Mouse (Mus musculus) gastrocnemius, postnatal 25 days (tissue): ENCODE results near the gene Hes6. TPM values are rescaled to one million over a fixed set of nuclear protein-coding genes. Genes with fewer than 3 reads are reported as not detected.
A peak's percentile ranks its signal among the peaks of the same experiment; 100 is the strongest.

Experiments
- DNase-seq: peaks from one replicate; pipeline ENCODE4 v3.0.0; 2022
- long read RNA-seq, 2 experiments: library from polyadenylated mRNA; stranded (forward); transcript quantifications; one replicate each; pipeline ENCODE4 v2.0.0; 2021
- total RNA-seq, 2 experiments: library from RNA; stranded (reverse); gene quantifications; 1 replicate in 1 of 2; 2 replicates in 1 of 2; pipeline ENCODE4 v1.2.3; 2021

The Hes6 gene
- 1 to 10 TPM; 6.9 to 8.6 TPM for total RNA-seq
- long read RNA-seq, experiment 1, transcript Hes6-201 (4 exons, 1,335 nt) = major isoform, 21 of 28 reads
- long read RNA-seq, experiment 1, partial matches to known transcripts = 0 of 28 reads
- long read RNA-seq, experiment 1, other reads (novel, unspliced or antisense) = 7 of 28 reads
- long read RNA-seq, experiment 2, transcript Hes6-201 (4 exons, 1,335 nt) = major isoform, 12 of 15 reads
- long read RNA-seq, experiment 2, partial matches to known transcripts = 0 of 15 reads
- long read RNA-seq, experiment 2, other reads (novel, unspliced or antisense) = 1 of 15 reads

DNA sequence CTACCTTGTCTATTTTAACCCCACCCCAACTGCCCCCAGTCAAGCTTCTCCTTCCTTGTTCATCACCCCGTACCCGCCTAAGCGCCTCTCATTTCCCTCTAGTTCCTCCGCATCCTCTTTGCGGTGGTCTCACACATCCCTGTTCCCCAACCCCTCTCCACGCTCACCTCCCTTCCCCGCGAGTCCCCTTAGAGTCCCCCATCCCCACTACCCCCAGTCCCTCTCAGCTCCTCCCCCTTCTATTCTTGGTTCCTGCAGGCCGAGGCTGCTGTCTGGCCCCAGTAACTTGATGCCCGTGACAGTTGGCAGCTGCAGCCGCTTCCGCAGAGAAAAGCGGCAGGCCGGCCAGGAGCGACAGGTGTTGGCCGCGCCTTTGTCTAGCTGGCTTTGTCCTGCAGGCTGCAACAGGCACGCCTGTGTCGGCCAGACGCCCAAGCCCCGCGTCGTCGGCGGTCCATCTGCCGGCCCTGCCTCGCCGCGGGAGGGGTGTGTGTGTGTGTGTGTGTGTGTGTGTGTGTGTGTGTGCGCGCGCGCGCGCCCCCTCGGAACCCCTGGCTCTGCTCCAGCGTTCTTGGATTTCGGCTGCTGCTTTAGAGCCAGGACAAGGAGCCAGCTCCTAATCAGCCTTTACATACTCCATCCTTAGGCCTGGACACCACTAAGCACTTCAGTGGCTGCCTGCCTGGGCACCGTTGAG is at the start of gene Hes6:
Hes6 (minus strand) TSS at position 141 of the 697 bp plus-strand sequence.
- peak; percentile 88 for DNase-seq

DNA sequence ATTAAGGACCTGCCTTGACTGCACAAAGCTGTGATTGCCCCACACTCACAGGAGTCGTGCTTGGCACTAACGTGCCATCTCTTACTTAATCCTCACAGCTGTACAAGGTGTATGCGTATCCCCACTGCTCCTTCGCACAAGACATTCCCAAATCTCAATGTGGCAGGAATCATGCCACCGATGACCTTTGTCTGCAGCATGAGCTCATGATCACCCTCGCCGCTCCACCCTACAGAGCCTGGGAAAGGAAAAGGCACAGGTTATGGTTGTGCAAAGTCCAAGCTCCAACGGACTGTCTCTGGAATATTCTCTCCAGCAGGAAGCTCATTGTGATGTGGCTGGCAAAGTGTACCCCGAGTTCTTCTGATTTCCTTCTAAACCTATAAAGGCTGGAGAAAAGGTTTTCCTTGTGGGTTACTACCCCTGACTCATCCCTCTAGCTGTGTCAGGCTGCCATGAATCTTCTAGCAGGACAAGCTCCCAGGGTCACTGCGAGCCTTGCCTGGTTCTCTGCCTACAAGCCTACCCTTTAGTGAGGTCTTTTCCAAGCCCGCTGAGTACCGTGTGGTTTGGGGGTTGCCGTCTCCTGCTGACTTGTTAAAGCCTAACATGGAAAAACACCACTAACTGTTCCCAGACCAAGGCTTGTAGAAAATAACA is 49.6 kb upstream of the Hes6 start:
- no peak for DNase-seq

DNA sequence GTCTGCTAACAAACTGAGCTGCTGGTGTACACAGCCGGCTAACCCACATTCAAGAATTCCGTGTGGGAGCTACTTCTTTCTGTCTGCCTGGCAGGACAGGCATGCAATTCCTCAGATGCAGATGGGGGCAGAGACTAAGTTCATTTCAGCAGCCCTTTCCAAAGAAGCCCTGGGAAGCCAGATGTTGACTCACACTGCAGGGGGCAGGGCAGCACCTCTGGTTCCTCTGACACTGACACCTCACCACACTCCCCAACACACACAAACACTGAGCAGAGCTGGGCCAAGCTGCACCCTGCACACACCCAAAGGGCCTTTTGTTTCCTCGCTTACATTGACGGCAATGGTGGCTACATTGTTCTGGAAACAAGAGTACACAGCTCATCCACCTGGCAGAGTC is 46.7 kb upstream of the Hes6 start:
- no peak for DNase-seq

DNA sequence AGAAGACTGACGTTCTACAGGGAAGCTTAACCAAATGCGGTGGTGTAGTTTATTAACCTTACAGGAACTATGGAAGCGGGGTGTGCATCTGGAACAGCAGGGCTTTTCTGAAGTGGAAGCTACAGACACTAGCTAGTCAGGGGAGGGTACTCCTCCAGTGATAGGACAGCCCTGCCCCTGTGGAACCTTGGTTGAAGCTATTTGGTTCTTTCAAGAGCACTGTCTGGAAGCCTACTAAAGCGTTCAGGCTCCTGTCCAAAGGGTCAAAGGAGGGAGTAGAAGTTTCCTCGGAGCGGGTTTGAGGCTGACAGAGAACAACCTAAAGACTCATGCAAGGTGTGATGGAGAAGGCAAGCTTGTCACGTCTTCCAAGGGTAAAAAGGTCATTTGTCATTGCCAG is 46.2 kb upstream of the Hes6 start:
- no peak for DNase-seq

DNA sequence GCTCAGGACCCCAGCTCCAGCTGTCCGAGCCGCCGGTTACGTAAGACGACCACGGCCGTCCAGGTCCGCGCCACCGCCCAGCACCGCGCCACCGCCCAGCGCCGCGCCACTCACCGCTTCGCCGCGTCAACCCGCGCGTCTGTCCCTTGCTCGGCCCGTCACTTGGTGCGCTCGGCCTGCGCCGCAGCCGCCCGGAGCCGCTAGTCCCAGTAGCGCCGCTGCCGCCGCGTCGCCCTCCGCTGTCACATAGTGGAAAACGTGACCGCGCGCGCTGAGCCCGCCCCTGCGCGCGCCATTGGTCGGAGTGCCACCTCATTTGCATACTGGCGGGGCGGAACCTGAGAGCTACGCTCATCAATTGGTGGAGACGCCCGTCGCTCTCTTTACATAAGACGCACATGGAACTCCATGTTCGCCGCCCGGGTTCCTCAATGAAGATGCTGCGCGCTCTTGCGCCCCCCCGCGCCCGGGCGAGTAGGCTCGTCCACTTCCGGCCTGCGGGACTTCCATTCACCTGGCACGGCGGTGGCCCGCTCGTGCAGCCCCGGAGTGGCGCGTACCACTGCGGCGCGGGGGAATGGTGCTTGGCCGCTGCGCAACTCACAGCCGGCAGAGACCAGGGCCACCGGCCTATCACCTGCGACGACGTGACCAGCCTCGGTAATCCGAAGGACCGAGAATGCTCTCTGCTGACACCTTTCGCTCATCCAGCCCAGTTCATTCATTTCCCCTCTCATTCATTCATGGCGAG is 45.4 kb upstream of the Hes6 start, which contains the start of gene Per2:
Per2 (minus strand) TSS at position 266 of the 751 bp plus-strand sequence.
- peak; percentile 98 for DNase-seq

DNA sequence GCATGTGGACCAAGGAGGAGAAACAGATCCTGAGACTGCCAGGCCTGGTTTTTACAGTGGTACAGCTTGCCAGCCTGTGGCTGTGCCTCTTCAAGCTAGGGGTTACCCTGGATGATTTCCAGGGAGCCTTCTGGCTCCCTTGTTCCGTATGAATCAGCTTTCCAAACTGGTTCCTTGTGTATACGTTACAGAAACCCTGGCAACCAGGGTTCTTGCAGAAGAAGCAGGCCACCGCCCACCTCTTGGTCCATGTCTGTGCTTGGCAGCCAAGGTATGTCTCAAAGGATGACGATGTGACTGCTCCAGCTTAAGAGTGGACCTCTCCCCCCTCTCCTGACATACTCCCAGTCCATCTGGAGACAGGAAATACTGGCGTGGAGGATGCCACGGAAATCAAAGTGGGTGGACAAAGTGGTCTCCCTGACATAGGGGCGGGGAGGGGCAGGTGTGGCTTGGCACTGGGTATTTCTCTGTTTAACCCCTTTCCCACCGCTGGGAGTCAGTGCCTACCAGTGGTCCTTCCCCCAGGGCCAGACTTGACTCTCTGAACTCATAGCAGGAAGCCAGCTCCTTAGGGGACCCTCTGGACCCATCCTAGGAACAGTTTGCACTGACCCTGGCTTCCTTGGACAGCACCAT is 44.5 kb upstream of the Hes6 start:
- peak; percentile 72 for DNase-seq

DNA sequence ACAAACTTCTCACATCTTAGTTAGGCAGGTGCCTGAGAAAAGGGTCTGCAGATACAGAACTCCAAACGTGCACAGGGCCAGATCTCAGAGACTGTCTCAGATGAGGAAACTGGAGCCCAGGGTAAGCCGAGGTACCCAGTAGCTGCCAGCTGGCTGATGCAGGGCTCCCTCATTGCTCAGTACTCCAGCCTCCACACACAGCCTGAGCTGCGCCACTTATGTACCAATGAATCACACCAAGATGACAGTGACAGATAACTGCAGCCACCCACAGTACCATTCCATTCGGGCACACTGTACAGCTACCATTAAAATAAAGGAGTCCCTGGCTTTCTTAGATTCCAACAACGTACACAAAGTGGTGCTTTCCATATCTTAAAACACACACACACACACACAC is 43.9 kb upstream of the Hes6 start:
- no peak for DNase-seq

DNA sequence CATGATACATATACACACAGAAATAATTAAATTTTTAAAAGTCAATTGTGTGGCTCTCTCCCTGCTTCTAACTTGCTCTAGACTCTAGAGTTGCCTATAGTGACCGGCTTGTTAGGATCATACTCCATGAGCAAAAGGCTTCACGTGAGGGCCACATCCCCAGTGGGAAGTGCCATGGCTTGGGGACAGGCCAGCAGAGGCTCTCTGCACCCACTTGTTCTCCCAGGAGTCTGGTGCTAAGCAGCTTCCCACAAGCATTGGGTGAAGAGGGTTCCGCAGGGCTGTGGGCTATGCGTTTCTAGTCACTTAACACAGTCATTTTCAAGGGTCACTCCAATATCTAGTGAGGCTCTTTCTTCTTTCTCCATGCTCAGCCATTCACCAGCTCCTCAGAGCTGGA is 43.3 kb upstream of the Hes6 start:
- no peak for DNase-seq

DNA sequence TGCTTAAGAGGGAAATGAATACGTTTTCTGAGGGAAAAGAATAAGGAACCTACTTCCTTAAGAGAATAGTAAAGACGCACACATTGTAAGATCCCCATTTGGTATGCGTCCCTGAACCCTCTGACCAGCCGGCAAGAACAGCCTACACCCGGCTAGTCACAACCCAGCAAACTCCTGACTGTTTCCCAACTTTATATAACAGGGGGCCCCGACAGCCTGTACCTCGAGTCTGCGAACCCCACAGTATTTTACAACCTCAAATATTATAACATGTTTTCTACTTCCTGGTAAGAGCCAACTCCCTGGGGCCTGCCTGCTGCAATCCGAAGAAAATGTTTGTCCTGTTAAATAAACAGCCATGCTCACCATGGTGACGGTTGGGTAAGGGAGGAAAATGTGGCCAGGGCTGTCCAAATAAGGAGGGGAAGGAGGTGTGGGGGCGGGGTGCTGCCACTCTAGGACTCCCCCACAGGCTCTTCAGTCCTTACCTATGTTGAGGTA is 42.5 kb upstream of the Hes6 start:
- peak; percentile 69 for DNase-seq

DNA sequence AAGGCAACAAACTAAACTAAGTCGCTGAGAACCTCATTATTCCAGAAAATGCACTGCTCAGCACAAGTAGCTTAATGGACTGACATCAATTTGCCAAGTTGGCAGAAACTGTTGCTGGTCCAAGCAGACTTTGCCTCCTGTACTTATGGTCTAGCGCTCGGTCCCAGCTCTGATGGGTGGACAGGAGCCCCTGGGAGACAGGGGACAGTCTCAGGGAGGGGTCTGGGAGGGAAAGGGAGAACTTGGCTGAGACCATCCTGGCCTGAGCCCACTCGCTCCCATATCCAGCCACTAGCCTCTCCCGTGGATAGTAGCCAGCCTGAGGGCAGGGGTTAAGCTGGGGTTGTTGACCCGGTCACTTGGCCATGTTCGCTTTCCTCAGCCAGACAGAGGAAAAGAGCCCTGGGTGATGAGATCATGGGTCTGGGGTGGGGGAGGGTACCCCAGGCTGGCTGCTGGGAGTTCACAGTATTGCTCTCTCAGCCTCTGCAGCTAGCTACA is 41.9 kb upstream of the Hes6 start:
- peak; percentile 76 for DNase-seq

DNA sequence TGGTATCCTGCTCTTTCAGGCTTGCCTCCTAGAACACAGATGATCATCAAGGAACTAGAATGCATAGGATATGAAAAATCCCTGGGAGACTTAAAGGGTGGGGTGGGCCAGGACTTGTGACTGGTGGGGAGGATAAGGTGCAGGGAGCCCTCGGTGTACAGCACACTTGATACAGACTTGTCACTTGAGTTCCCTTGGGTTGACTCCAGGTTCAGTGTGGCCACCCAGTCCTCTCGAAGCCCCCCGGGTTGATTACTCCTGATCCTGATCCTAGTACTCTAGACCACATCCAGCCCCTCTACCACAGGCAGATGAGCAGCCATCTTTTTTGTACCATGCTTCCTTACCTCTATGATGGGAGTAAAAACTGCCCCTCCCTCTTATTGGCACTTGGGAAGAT is 41.1 kb upstream of the Hes6 start:
- DNase-seq = no peak

DNA sequence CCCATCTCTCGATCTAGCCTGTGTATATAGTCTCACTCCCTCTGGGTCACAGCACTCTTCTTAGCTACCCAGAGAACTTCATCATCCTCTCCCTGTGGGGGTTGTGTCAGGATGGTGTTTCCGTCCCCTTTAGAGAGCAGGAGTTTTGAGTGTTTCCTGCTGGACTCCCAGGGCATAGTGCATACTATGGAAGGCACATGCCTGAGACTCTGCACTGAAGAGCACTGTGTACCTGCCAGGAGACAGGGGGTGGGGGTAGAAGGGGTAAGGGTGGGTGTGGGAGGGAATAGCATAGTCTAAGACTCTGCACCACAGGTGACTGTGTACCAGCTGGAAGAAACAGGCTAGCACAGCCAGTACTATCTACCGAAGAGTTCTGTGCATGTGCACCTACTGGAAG is 40.5 kb upstream of the Hes6 start:
- no peak for DNase-seq

DNA sequence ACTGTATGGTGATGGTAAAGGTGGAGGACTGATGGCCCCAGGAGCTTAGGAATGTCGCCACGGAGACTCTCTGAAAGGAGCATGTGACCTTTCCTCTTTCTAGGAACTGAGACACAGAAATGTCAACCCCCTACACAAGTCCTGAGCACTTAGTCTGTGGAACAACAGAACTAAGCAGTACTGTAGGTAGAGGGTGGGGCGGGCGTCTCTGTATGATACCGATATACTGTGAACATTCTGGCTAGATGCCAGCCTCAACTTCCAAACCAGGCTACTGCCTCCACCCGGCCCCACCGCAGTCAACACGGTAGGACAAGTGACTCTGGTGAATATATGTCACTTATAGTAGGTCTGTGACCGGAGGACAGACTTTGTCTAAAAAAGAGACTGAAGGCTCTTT is 40.1 kb upstream of the Hes6 start:
- DNase-seq = no peak

DNA sequence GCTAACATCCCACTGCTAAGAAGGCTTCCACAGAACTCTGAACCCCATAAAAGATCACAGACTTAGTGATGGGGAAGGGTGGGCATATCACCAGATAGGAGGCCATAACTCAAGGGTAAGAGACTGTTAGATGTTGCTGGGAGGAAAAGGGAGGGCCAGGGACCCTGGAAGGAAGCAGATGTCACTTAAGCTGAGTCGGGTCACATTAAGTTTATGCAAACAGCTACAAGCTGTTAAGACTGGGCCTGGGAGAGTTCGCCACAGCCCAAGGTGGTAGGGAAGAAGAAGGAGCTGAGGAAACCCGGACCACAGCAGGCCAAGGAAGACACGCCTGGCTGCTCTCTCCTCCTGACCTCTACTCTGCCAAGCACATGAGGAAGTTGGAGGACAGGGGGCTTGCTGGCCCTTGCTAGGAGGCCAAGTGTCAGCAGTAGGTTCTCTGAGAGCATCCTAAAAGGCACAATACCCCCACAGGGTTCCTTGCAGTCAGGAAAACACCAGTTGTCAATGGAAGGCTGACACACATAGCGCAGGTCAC is 37.8 kb upstream of the Hes6 start:
- no peak for DNase-seq

DNA sequence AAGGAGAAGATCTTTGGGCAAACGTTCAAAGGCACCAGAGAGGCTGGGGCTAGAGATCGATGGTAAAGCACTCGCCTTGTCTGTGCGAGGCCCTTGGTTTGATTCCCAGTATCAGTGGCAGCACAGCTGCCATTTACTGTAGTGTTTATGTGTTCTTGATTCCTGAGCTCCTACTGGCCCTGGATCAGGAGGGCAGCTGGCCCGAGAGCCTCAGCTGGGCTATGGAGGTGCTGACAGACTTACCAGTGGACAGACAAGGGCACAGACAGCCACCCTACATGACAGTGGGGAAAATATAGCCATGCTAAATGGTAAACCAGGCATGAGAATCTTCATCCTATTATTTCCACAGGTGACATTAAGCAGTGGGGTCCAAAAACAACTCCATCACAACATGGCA is 37.0 kb upstream of the Hes6 start:
- peak; percentile 76 for DNase-seq

DNA sequence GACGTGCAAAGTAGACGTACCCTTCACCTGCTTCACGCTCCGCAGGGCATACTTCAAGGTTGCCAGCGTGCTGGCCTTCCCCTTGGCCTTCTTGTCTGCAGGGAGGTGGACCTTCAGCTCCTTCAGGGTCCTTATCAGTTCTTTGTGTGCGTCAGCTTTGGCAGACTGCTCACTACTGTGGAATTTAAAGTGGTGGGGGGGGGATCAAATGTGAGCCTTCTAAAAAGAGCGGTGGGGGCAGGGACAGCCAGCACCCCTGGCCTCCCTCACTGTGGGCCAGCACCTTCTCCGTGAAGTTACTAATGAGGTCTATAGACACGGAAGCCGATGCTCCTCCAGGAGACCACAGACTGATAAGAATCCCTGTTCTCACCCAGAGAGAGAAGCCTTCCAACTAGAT is 34.9 kb upstream of the Hes6 start:
- no peak for DNase-seq

DNA sequence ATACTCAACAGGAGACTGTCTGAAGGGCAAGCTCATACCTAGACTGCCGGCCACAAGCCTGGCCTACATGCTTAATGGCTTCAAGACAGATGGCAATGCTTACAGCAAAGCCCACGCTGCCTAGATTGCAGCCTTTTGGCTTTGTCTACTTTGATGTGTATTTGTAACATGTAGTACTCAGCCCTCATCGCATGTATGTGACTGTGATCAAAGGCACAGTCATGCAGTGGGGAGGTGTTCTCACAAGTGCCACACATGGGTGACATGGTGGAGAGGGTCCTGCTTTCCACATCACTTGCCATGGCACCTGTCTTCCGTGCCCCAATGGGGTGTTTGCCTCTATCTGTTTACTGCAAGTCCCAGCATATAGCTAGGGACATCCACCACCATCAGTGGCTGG is 32.7 kb upstream of the Hes6 start:
- DNase-seq = no peak

DNA sequence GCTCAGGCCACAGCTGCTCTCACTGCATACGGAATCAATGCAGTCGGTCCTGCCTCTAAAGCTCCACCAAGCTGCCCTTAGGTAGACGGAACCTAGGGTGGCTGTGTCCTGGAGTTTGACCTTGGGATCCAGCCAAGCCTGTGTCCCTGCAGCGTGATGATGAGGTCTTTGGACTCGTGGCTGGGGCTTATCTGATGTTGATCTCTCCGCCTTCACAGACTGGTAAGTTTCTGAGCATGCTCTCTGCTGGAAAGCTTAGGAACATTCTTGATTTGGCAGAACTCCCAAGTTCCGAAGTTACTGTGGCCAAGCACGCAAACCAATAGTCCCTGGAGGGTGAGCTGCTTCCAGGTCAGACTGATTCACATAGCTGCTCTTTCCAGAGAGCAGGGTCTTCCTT is 32.2 kb upstream of the Hes6 start:
- DNase-seq = peak; percentile 85

DNA sequence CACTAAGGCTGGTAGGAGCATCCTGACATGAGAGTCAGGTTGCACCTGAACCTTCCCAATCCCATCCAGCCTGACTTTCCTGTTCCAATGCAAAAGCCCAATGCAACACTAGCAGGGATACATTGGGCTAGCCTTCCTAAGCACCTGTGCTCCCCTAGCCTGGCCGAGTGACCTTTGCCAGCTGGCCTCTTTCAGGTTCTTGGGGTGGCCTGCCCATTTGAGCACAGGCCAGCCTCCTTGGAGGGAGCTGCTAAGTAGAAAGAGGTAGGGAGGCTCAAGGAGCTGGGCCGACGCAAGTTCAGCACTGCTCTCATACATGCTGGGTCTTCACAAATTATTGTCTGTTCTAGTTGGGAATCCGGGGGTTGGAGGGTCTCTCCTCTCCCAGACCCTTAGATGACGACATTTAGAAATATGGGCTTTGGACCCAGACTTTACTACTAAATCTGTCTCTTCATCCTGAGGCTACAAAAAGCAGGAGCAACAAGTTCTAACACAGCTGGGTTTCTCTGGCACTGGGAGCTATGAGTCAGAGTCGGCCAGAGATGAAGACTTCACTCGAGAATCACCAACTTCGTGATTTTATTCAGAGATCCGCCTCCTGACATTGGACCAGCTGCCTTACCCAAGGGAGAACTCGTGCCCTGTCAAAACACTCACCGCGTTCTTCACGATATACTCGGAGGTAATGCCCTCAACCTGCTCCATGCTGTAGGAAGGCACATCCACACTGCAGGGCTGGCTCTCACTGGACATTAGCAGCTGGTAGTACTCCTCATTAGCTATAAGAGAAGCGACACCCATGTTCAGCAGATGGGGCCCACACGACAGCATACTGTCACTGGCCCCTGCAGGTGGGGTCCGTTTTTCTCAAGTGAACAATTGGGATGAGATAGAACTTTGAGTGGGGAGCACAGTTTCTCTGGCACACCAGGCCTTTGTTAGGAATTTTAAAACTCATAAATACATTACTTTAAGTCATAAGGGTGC is 31.3 kb upstream of the Hes6 start:
- no peak for DNase-seq

DNA sequence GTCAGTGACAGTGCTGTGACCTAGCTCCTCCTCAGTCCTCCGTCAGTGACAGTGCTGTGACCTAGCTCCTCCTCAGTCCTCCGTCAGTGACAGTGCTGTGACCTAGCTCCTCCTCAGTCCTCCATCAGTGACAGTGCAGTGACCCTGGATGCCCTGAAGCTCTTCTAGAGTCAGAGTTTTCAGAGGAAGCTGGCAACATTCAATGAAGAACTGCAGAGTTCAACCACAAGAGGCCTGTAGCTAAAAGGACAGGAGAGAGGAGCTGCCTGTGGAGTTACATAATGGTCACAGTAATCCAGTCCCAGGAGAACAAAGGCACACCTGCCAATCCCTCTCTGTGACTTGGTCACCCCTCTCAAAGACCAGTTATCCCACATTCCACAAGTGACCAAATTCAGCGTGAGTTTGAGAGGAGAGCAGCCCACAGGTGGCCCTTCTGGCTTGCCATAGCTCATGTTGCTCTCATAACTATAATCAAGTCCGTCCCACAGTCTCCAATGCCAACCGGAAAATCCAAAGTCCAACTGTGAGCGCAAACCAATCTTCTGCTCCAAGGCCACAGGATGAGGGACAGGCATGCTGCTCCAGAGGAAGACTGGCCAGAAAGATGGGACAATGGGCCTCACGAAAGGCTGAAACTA is 28.6 kb upstream of the Hes6 start:
- DNase-seq = no peak
